25 mouse cellular contexts compared by ENCODE assay signal in genomic region chr1:157535571-157535970, GRCm38 (mm10). TPM values are rescaled to one million over a fixed set of nuclear protein-coding genes. Genes with fewer than 3 reads are reported as not detected.
"Had no signal": no experiment of that assay in that cellular context is flagged by ENCODE, and none has a peak within 500 bp of the region (broad histone marks: within the 10 kb centered on the region; RNA-seq: fewer than 3 reads in every experiment).

No protein-coding gene starts in this region.

- ATAC-seq: forebrain, embryonic 13.5 days; forebrain, embryonic 15.5 days; forebrain, embryonic 16.5 days; forebrain, postnatal 0 days had no signal

- DNase-seq: cerebellum, adult 9-10 months; cerebellum, adult 9-11 months; cerebellum, postnatal 10 days; cerebellum, postnatal 14 days; cerebellum, postnatal 25 days; cerebellum, postnatal 36 days; embryo, embryonic 11 days; forebrain, postnatal 0 days; gastrocnemius, postnatal 10 days; gastrocnemius, postnatal 14 days; gastrocnemius, postnatal 25 days; gastrocnemius, postnatal 36 days; heart, adult 18-20 months; heart, adult 2 months had no signal

- H3K27me3 ChIP-seq: embryonic facial prominence, embryonic 12.5 days; embryonic facial prominence, embryonic 13.5 days; embryonic facial prominence, embryonic 15.5 days; forebrain, embryonic 13.5 days; forebrain, embryonic 15.5 days had no signal

- H3K36me3 ChIP-seq: embryonic facial prominence, embryonic 10.5 days; embryonic facial prominence, embryonic 12.5 days; embryonic facial prominence, embryonic 13.5 days; embryonic facial prominence, embryonic 15.5 days; forebrain, embryonic 10.5 days; forebrain, embryonic 12.5 days; forebrain, embryonic 15.5 days; heart, embryonic 10.5 days had no signal

- H3K9ac ChIP-seq: embryonic facial prominence, embryonic 12.5 days; embryonic facial prominence, embryonic 13.5 days; embryonic facial prominence, embryonic 15.5 days; forebrain, embryonic 12.5 days; forebrain, embryonic 13.5 days; forebrain, embryonic 15.5 days; forebrain, postnatal 0 days had no signal

- H3K4me2 ChIP-seq: embryonic facial prominence, embryonic 12.5 days; embryonic facial prominence, embryonic 13.5 days; embryonic facial prominence, embryonic 15.5 days; forebrain, embryonic 12.5 days; forebrain, embryonic 13.5 days; forebrain, embryonic 15.5 days had no signal

- H3K27ac ChIP-seq: embryonic facial prominence, embryonic 10.5 days; embryonic facial prominence, embryonic 12.5 days; embryonic facial prominence, embryonic 13.5 days; embryonic facial prominence, embryonic 15.5 days; forebrain, embryonic 10.5 days; forebrain, embryonic 12.5 days; forebrain, embryonic 13.5 days; forebrain, embryonic 15.5 days; heart, adult 2 months; heart, embryonic 10.5 days had no signal

- H3K4me1 ChIP-seq: embryonic facial prominence, embryonic 12.5 days; embryonic facial prominence, embryonic 15.5 days had no signal

- H3K4me3 ChIP-seq: embryonic facial prominence, embryonic 10.5 days; embryonic facial prominence, embryonic 12.5 days; embryonic facial prominence, embryonic 13.5 days; embryonic facial prominence, embryonic 15.5 days; erythroblast, embryonic 14.5 days; forebrain, embryonic 10.5 days; forebrain, embryonic 12.5 days; forebrain, embryonic 13.5 days; forebrain, embryonic 15.5 days; heart, adult 2 months; heart, embryonic 10.5 days had no signal

- H3K9me3 ChIP-seq: embryonic facial prominence, embryonic 10.5 days; embryonic facial prominence, embryonic 12.5 days; embryonic facial prominence, embryonic 13.5 days; embryonic facial prominence, embryonic 15.5 days; forebrain, embryonic 10.5 days; forebrain, embryonic 12.5 days; forebrain, embryonic 13.5 days; forebrain, embryonic 15.5 days; heart, embryonic 10.5 days had no signal

RNA-seq across cellular contexts. Expression of gene Sec16b, which starts 29.0 kb away (rescaled TPM):
- polyA plus RNA-seq: erythroblast, embryonic 14.5 days had no signal
